Mouse (Mus musculus): Measurements from ENCODE around the gene Elane.

DNA sequence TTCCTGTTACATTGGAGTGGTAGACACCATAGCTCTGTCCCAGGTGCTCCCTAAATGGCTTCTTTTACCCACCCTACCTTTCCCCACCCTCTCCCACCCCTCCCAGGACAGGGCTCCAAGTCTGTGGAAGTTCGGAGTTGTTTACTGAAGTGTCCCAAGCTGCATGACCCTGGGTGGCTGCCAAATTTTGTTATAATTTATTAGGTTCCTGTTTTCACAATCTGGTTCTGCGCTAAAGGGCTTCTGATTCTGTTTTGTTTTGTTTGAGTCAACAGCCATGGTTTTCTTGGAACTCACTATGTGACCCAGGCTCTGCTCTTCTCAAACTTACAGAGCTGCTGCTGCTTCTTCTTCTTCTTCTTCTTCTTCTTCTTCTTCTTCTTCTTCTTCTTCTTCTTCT, 3.3 kb downstream of the Elane start:
- no peak for TF ChIP-seq CTCF (IDR thresholded peaks at IDR 0.05; ENCODE audit: low read depth)
- TF ChIP-seq EP300 (IDR thresholded peaks at IDR 0.05; ENCODE audit: low read depth) = no peak

Data from liver, postnatal 0 days (tissue).